Mouse (Mus musculus) common myeloid progenitor, adult 5-6 weeks (primary cell): ENCODE results near the gene Pqlc2. TPM values are rescaled to one million over a fixed set of nuclear protein-coding genes. Genes with fewer than 3 reads are reported as not detected.

Source experiments
- ATAC-seq: replicated peaks from 2 replicates; pipeline ENCODE4 v1.8.0; 2016; ENCODE audit warnings: low read depth, mild to moderate bottlenecking, moderate TSS enrichment, inconsistent platforms; ENCODE audit not compliant: poor library complexity, severe bottlenecking
- total RNA-seq: library from RNA; stranded (forward); fragments of 200-1000, 187-1606 nt; gene quantifications from 2 replicates; pipeline ENCODE4 v1.2.3, GENCODE M21; 2017

The Pqlc2 gene
- total RNA-seq, 1 experiment from 2014 or later = 2.6 TPM

DNA sequence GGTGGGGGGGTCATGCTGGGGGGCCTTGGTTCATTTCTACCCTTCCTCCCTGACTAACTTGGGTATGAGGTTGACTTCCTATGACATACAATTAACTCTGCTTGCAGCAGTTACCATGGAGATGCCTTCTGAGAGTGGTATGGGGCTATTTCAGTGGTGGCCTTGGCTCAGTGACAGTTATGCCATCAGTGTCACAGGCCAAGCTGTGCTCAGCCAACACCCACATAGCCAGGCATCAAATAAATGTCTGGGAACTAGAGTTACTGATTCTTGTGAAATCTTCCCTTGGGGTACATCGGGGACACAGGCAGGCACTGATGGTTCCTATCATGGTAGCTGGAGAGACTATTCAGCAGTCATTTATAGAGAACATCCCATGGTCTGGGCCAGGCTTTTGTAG, 42.3 kb downstream of the Pqlc2 start:
- ATAC-seq = no peak

DNA sequence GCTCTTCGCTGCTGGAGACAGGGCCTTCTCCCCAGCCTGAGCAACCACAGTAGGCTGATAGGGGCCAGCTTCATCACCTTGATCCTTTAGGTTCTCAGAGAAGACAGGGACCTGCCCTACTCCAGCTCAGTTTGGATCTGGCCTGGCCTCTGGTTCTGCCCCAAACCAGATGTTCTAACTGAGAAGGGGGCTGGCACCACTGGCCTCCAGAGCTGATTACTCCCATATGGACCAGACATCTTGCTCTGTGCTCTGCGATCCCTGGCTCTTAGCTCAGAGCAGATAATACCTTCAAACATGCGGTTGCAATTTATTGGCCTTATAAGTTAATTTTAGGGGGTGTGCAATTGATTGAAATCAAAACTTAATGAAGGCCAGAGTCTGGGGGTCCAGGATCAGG, 43.2 kb downstream of the Pqlc2 start:
- no peak for ATAC-seq

DNA sequence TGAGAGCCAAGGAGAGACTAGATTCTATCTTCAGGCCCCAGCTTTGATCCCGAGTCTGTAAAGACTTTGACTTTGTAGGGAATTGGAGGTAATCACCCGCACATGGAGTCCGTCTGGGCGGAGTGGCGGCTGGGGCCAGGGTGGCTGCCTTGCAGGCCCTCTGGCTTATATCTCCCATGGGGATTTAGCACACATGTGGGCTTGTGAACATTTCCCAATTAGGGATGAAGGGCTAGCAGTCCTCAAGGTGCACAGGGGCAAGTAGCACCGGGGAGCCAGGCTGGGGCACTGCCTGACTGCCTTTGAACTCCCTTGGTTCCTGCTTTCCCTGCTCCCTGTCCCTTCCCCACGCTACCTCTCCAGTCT, 44.0 kb downstream of the Pqlc2 start:
- no peak for ATAC-seq

DNA sequence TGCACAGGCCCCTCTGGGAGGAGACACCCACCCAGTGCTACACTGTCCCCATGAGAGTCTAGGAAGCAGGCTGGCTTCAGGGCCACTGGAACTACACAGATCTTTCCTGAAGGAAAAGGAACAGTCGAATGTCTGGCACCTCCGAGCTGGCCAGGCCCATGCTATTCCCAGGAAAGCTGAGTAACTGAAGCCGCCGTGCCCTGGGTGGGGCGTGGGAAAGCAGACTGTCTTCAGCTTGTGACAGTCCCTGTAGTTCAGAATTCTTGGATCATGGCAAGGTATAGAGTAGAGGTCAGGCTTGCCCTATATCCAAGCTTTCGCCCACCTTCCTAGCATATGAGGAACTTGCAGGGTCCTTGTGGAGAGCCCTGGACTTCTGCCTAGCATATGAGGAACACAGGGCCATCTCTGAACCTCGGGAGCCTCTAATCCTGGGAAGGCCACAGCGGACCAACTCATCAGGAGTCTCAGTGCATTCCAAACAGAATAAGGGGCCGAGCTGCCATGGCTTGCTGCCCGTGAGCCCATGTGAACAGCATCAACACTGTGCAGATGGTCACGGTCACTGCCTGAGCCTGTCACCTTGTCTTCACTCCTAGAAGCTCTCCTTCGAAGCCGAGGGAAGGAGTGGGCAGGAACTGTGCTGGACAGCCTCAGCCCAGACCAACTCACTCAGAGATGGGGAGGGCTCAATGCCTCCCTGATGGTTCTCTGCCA, 44.6 kb downstream of the Pqlc2 start:
- ATAC-seq = no peak

DNA sequence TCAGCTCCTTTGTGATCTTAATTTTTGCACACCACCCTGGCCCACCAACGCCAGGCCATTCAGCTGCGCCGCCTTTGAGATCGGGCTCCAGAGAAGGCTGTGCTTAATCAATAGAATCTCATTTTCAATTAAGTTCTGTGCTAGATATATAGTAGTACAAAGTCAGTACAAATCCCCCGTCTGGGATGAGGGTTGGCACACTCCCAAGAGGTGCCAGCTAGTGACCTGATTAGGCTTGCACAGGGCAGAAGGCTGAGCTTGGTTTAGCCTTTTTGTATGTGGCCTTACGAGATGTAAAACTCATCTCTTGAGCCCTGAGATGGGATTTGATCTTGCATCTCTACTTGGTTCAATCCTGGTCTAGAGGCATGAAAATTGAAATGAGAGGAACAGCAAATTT, 47.5 kb downstream of the Pqlc2 start:
- ATAC-seq = no peak

DNA sequence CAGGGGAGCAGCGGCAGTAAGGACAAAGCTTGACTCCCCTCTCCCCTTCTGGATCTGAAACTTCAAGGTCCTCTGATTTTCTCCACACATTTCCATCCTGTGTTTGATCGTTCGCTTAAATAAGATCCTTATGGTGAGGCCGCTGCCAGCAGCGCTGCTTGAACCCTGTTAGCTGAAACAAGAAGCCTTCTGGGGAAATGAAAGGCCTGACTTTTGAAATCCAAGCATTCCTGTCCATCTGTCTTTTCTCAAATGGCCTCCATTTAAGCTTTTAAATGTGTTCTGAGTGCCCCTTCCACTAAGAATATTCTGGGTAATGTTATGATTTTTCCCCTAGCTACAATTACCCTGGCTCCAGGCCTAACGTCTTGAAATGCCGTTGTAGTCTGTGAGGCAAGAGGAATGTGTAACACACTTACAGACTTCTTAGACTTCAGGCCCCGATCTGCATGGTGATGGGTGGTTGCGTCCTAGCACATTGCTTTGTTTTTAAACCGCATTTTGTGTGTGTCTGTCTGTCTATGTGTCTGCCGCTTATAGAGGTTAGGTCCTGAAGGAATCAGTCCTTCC, 51.1 kb downstream of the Pqlc2 start:
- no peak for ATAC-seq

DNA sequence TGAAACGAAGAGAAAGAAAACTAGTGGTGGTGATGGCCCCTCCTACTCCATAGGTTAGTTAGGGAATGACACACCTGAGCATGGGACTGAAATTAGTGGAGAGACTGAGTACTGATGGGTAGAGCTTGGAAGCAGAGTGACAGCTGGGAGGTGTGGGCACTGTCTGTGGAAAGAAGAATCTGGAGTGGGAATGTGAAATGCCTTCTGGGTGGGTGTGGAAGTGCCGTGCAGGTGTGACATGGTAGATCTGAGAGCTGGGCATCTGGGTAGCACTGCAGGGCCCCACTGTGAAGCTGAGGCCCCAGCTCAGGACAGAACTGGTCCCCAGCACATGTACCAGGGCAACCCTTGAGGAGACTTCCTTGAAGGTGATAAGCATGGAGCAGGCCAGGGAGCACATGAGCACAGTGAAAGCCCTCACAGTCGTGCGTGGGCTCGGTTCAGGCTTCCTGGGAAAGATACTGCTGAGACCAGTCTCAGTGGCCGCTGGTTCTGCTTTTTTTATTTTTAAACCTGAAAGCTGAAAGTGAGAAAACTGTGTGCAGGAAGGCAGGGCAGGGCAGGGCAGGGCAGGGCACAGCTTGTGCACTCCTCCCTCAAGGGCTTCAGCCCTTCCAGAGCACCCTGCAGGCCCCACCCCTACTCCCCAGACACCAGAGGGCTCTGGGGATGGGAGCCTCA, 51.7 kb downstream of the Pqlc2 start:
- peak; percentile 42 for ATAC-seq

DNA sequence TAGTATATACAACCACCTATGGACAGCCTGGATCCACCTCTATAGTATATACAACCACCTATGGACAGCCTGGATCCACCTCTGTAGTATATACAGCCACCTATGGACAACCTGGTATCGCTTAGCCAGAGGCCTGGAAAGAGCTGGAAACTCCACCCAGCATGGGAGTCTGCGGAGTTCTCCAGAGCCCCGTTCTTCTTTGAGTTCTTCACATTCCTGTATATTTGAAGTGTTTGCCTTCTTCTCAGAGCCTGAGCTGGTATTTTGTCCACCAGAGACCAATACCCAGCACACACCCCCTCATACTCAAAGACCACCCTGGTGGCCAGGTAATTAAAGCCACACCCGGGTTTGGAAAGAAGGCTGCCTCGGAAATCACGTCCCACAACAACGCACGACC, 53.8 kb downstream of the Pqlc2 start:
- ATAC-seq = no peak

DNA sequence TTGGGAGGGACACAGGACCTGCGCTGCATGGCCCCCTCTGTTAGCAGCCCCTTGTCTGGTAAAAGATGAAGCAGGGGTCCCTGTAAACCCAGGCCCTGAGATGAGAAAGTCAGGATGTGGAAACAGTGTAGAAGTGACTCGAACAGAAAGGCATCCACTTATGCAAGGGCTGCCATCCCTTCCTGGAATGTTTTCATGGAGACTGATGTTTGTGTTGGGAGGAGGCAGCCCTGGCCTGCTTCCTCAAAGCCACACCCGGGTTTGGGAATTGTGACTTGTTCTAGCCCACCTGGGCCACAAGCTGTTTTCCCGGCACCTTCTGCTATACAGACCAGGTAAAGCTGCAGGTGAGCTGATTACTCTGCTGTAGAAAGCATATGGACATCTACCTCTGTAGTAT, 54.4 kb downstream of the Pqlc2 start:
- no peak for ATAC-seq

DNA sequence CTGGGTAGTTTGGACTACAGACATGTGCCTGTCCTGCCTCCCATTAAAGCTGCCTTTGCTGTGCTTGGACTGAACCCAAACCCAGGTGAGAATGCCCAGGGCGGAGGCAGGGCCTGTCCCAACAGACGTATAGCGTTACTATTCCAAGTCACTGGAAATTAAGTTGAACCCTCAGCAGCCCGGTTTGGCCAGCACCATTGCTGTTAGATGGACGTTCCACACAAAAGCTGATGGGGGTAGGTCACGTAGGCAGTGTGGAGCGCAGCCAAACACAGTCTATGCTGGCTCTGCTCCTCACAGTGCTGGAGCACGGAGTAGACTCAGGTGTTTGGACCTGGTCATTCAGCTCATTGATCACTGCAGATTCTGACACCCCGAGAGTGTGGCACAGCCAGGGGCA, 57.3 kb downstream of the Pqlc2 start:
- no peak for ATAC-seq

DNA sequence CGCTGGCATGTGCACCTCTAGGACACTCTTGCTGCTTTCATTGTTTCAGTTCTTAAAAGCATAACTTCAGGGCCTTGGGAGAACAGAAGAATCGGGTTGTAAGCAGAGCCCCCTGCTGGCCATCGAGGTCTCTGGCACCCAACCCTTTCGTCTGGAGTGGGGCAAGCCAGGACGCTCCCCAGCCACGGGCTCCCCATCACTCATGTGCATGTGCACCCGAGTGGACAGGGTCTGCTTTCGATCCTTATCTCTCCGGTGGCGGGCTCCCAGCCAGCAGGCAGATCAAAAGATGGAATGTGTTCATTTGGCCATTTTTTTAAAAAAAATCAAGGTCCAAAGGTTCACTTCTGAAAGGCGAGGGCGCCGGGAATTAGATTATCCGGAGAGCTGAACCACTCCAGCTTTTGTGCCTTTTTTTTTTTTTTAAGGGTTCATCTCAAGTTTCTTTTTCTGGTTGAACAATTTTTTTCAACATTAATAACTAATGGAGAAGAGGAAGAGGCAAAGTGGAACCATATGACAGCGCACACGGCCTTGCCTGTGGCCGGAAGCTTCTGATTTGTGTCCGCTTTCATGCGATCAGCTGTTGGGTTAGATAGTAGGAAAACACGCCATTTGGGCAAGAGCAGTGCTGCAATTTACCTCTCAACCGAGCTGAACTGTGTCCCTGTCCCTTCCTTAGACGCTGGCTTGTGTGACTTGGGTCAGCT, 58.3 kb downstream of the Pqlc2 start:
- ATAC-seq = peak; percentile 91

DNA sequence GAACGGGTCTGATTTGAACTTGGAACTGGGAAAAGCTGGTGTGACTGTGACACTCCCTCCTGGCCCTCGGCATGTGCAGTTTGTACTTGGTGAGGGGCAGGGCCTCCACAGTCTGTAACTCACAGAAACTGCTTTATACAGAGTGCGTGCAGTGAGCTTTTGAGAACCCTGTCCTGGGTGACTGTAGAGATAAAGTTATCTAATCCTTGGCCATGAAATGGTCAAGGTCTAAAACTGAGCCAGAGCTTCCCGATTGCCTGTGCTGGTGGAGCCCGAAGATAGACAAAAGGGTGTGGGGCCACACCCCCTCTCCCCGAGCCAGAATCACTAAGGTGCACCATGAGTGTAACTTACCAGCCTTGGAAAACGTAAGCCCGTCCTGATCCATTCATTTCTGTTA, 59.6 kb downstream of the Pqlc2 start:
- ATAC-seq = no peak

DNA sequence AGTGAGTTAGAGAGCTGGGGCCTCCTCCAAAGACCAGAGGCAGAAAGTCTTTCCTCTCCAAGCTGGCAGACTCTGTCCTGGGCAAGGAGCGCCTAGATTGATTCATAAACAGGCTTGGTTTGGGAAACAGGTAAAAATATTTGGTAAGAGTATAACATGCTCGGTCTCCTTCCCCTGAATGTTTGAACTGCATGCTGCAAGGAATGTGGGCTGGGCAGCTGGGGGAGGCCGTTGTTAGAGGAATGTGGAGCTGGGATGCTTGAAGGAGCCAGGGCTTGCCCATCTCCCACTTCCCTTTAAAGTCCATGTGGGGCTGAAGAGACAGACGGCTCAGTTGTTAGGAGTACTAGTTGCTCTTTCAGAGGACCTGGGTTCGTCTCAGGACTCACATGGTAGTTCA, 60.5 kb downstream of the Pqlc2 start:
- no peak for ATAC-seq

DNA sequence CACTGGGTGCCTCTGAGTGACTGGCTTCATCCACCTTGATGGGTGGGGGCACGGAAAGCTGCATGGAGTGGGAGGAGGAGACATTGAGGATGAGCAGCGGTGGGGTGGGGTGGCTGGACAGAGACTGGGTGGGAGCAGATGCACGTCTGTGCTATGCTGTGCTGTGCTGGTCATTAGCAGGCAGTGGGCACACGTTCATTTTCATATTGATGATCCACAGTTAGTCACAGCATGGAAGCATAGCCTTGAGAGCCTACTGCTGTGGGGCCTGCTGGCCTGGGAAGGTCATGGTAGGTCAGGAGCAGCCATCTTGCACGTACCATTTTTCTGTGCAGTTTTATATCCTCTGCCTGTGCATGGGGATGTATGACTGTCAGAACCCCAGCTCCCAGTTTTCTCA, 61.8 kb downstream of the Pqlc2 start:
- no peak for ATAC-seq

DNA sequence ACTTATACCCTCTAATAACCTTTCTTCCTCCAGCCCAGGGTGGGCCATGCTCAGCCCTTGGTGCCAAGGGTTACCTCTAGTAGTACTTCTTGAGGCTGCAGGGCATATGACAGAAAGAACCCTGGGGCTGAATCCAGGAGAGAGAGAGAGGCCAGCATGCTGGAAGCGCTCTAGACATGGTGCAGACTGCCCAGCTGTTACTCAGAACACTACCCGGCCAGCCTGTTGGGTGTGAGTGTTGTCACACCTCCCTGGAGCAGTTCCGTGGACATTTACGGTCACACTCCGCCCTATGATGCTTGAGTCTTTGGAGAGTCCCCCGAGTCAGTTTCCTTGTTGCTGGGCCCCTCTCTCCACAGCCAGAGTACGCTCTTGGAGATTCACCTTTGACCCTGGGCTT, 62.5 kb downstream of the Pqlc2 start:
- ATAC-seq = no peak

DNA sequence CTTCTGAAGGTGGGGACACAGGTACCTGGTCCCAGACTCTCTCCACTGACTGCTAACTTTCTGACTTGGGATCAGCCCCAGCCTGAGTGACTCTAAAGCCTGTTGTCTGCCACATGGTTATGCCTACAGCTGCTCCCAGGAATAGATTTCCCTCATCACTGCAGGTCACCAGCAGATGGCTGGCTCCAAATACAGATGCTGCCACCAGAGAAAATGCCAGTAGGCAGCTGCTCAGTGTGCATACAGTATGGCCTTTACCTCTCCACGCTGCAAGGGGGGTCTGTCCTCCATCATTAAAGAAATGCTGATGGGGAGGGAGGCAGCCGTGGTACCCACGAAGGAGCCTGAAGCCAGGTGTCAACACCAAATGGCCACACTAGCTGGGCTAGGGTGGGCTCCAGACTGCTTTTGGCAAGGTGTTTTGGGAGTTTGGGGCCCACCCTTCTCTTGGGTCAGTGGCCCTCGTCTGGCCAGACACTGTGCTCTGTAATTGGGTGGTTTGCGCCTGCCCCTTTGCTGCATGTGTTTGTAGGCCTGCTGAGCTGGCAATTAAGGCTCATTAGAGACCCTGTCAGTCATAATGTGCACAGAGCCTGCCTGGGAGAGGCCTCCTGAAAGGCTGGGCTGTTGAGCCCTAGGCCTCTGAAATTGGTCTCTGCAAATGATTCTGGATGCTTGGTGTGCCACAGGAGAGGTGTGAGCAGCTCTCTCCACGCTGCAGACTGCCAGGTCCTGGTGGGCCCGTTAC, 64.2 kb downstream of the Pqlc2 start:
- ATAC-seq = no peak

DNA sequence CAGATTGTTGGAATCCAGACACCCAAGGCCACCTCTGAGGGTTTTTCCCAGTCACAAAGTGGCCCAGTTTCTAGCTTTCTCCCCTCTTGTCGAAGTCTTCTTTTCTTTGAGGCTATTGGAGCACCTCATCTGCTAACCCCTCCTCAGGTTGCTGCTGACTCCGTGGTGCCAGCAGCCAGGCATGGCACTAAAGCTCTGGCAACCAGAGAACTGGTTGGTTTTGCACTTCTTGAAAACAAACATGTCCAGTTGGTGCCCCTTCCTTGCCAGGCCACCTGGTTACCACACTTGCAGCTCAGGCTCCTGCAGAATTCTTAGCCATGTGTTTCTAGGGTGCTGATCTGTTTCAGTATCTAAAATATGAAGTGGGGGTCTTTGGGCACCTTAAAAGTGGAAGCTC, 65.0 kb downstream of the Pqlc2 start:
- ATAC-seq = no peak

DNA sequence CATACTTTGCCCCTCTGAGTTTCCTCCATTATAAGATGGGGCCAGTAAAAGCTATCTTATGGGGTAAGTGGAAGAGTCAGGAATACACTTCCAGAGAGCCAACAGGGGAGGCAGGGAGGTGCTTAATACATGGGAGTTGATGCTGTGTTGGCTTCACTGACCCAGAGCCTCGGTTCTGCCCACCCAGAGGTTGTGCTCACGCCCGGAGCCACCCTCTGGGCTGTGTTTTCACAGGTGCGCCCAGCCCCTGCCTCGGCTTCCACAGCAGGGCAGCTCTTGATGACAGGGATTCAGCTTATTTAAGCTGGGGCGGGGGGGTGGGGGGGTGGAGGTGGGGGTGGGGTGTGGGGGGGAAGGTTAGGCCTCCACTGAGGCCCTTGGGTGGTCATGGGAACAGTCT, 65.7 kb downstream of the Pqlc2 start:
- ATAC-seq = no peak

DNA sequence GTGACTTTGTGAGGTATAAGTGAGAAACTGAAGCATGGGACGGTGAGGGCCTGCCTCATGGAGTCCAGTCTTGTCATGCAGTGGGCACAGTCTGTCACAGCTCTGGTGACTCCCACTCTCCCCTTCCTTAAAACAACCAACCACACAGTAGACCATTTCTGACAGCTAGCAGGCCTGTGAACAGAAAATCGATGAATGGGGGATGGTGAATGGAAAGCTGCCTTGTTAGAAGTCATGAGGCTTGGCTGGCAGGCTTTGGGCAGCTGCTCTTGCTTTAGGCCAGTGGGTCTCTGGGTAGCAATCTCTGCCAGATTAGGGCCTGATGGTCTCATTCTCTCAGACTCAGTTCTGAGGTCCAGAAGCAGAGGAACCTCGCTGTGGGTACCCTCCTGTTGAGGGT, 66.3 kb downstream of the Pqlc2 start:
- no peak for ATAC-seq
